Mouse (Mus musculus) liver, postnatal 0 days (tissue): Measurements from ENCODE around the gene Tap2. TPM values are rescaled to one million over a fixed set of nuclear protein-coding genes. Genes with fewer than 3 reads are reported as not detected.

ENCODE experiments used
- ATAC-seq: fragments of 200-750 bp; cut with Nextera tagmentation; 2 replicates; pipeline ENCODE4 v1.8.0; 2017; ENCODE audit warnings: mild to moderate bottlenecking, moderate library complexity
- DNase-seq: peaks from one replicate; pipeline ENCODE4 v3.0.0-alpha.2; 2016
- H3K27ac ChIP-seq: fragments of 300-500 bp; sonication (generic); 2 replicates; pipeline ENCODE4 v1.5.1; 2014; ENCODE audit warnings: antibody characterized with exemption, moderate library complexity, mild to moderate bottlenecking, low read depth
- H3K27me3 ChIP-seq: fragments of 300-500 bp; sonication (generic); 2 replicates; pipeline ENCODE4 v1.6.1; 2014; ENCODE audit warnings: low read length, control low read depth, mixed read lengths; ENCODE audit not compliant: insufficient read depth
- H3K36me3 ChIP-seq: fragments of 300-500 bp; sonication (generic); replicated peaks from 2 replicates; pipeline ENCODE4 v1.6.1; 2014; ENCODE audit warnings: mild to moderate bottlenecking, control low read depth, low read length, moderate library complexity, mixed read lengths; ENCODE audit not compliant: insufficient read depth
- H3K4me1 ChIP-seq: fragments of 300-500 bp; sonication (generic); 2 replicates; pipeline ENCODE4 v1.6.1; 2014; ENCODE audit warnings: antibody characterized with exemption, mild to moderate bottlenecking, control low read depth; ENCODE audit not compliant: insufficient read depth
- H3K4me2 ChIP-seq: fragments of 300-500 bp; sonication (generic); 2 replicates; pipeline ENCODE4 v1.6.1; 2014; ENCODE audit warnings: low read depth, mild to moderate bottlenecking, low read length, moderate library complexity, mixed read lengths
- H3K4me3 ChIP-seq: fragments of 300-500 bp; sonication (generic); 2 replicates; pipeline ENCODE4 v1.5.1; 2014; ENCODE audit warnings: low read depth, low read length
- H3K9ac ChIP-seq: fragments of 300-500 bp; sonication (generic); replicated peaks from 2 replicates; pipeline ENCODE4 v1.6.1; 2014; ENCODE audit warnings: mild to moderate bottlenecking, moderate library complexity
- H3K9me3 ChIP-seq: fragments of 300-500 bp; sonication (generic); 2 replicates; pipeline ENCODE4 v1.6.1; 2016; ENCODE audit warnings: mild to moderate bottlenecking, control low read depth, low read length, mixed read lengths
- CTCF ChIP-seq: sonication (generic); IDR thresholded peaks from 2 replicates; pipeline ENCODE4 v1.5.1; 2016; ENCODE audit warnings: antibody characterized with exemption, low read depth
- EP300 ChIP-seq: IDR thresholded peaks from 2 replicates; pipeline ENCODE4 v1.6.1; 2016; ENCODE audit warnings: antibody characterized with exemption, low read depth, mild to moderate bottlenecking
- WGBS: fragments of 180-500 bp; shearing (Covaris S2); extraction: QIAGEN DNeasy Blood & Tissue Kit; methylation state at CpG from one replicate; pipeline ENCODE4 v1.1.7; 2014; ENCODE audit not compliant: insufficient replicate concordance; 5-methylcytosine and 5-hydroxymethylcytosine counted together
- polyA plus RNA-seq: library from polyadenylated mRNA; unstranded; fragments of >200 nt; fragmentation: Nextera tagmentation; extraction: Ambion mirVana; gene quantifications from 2 replicates; pipeline ENCODE4 v1.2.1, GENCODE M21; 2015

The Tap2 gene
- polyA plus RNA-seq, 1 experiment from 2014 or later: 10.5 TPM

- Histone ChIP-seq H3K27me3 (no peaks in the 10 kb centered on the region), H3K36me3 (no peaks in the 10 kb centered on the region), H3K4me3 (no peak overlapping the region), H3K27ac (no peak overlapping the region), H3K9ac (no peak overlapping the region), H3K4me1 (peaks cover 18% of the 10 kb centered on the region), H3K4me2 (no peak overlapping the region), H3K9me3 (no peaks in the 10 kb centered on the region)
- ATAC-seq (no peak), DNase-seq (no peak)
- WGBS: 61% methylated on average over 15 of the region's 15 CpGs
- TF ChIP-seq EP300 (no peak), CTCF (no peak)
These were observed 19.6 kb upstream of the Tap2 start for GRCm38 (mm10) chr17:34183564-34184219.

- no peak overlapping the region for H3K4me2 ChIP-seq
- peaks cover 10% of the 10 kb centered on the region; the same call in 1 of the 2 replicates for H3K36me3 ChIP-seq
- H3K9me3 ChIP-seq: no peaks in the 10 kb centered on the region
- TF ChIP-seq EP300: no peak
- no peak for TF ChIP-seq CTCF
- peaks cover 22% of the 10 kb centered on the region for H3K4me1 ChIP-seq
- ATAC-seq: no peak
- H3K4me3 ChIP-seq: no peak overlapping the region
- H3K27me3 ChIP-seq: no peaks in the 10 kb centered on the region
- H3K9ac ChIP-seq: no peak overlapping the region
- H3K27ac ChIP-seq: no peak overlapping the region
- WGBS: 84% methylated on average over 9 of the region's 9 CpGs
- DNase-seq: no peak
These were observed 17.8 kb upstream of the Tap2 start for GRCm38 (mm10) chr17:34185526-34185925.

GRCm38 (mm10) chr17:34186885-34187260, 16.5 kb upstream of the Tap2 start:
- Histone ChIP-seq H3K4me1 (peaks cover 16% of the 10 kb centered on the region), H3K36me3 (peaks cover 19% of the 10 kb centered on the region; the same call in 1 of the 2 replicates), H3K27ac (peak overlapping the region; percentile 79), H3K9ac (peak overlapping the region; percentile 77), H3K4me3 (peak overlapping the region; percentile 72), H3K4me2 (peak overlapping the region; percentile 95), H3K9me3 (no peaks in the 10 kb centered on the region), H3K27me3 (no peaks in the 10 kb centered on the region)
- ATAC-seq (peak; percentile 28), DNase-seq (no peak)
- no peak for TF ChIP-seq CTCF
- WGBS: under 1% methylated on average over 14 of the region's 14 CpGs

GRCm38 (mm10) chr17:34187261-34187916, 15.9 kb upstream of the Tap2 start, which contains the start of the genes Tap1 and Psmb9:
Gene Tap1 (plus strand): TSS chr17:34187553.
Gene Psmb9 (minus strand): TSS chr17:34187764.
- Histone ChIP-seq H3K4me2 (peak within 1 kb of the TSS; percentile 95), H3K4me1 (peaks cover 16% of the 10 kb centered on the region), H3K9me3 (no peaks in the 10 kb centered on the region), H3K9ac (peak within 1 kb of the TSS; percentile 77), H3K4me3 (peak within 1 kb of the TSS; percentile 72), H3K36me3 (peaks cover 21% of the 10 kb centered on the region), H3K27ac (peak within 1 kb of the TSS; percentile 79), H3K27me3 (no peaks in the 10 kb centered on the region)
- TF ChIP-seq CTCF: no peak
- no peak for TF ChIP-seq EP300
- under 1% methylated on average over 46 of the region's 46 CpGs for WGBS
- DNase-seq (peak; percentile 98), ATAC-seq (peak; percentile 94)

- no peaks in the 10 kb centered on the region for H3K27me3 ChIP-seq
- TF ChIP-seq EP300 (no peak), CTCF (no peak)
- ATAC-seq: peak; percentile 49
- H3K9ac ChIP-seq: peak overlapping the region; percentile 77
- peak overlapping the region; percentile 72 for H3K4me3 ChIP-seq
- DNase-seq: peak; percentile 57
- H3K4me2 ChIP-seq: peak overlapping the region; percentile 95
- no peaks in the 10 kb centered on the region for H3K9me3 ChIP-seq
- peaks cover 21% of the 10 kb centered on the region for H3K36me3 ChIP-seq
- WGBS: 2% methylated on average over 20 of the region's 20 CpGs
- peaks cover 16% of the 10 kb centered on the region for H3K4me1 ChIP-seq
- H3K27ac ChIP-seq: peak overlapping the region; percentile 79
These were observed 15.3 kb upstream of the Tap2 start for GRCm38 (mm10) chr17:34188010-34188409.

GRCm38 (mm10) chr17:34188986-34189385, 14.3 kb upstream of the Tap2 start:
- no peak overlapping the region for H3K4me3 ChIP-seq
- TF ChIP-seq EP300: no peak
- no peak for TF ChIP-seq CTCF
- H3K36me3 ChIP-seq: peaks cover 24% of the 10 kb centered on the region
- H3K27me3 ChIP-seq: no peaks in the 10 kb centered on the region
- H3K9me3 ChIP-seq: no peaks in the 10 kb centered on the region
- ATAC-seq (no peak), DNase-seq (no peak)
- no peak overlapping the region for H3K27ac ChIP-seq
- H3K9ac ChIP-seq: no peak overlapping the region
- WGBS: 68% methylated on average over 6 of the region's 6 CpGs
- H3K4me2 ChIP-seq: peak overlapping the region; percentile 41
- H3K4me1 ChIP-seq: peaks cover 16% of the 10 kb centered on the region
